Mouse (Mus musculus): ENCODE results near the gene Ece1. TPM values are rescaled to one million over a fixed set of nuclear protein-coding genes. Genes with fewer than 3 reads are reported as not detected.
A peak's percentile ranks its signal among the peaks of the same experiment; 100 is the strongest.

Gene Ece1
- total RNA-seq, 2 experiments from 2014 or later = 50.3 to 52.3 TPM

DNA sequence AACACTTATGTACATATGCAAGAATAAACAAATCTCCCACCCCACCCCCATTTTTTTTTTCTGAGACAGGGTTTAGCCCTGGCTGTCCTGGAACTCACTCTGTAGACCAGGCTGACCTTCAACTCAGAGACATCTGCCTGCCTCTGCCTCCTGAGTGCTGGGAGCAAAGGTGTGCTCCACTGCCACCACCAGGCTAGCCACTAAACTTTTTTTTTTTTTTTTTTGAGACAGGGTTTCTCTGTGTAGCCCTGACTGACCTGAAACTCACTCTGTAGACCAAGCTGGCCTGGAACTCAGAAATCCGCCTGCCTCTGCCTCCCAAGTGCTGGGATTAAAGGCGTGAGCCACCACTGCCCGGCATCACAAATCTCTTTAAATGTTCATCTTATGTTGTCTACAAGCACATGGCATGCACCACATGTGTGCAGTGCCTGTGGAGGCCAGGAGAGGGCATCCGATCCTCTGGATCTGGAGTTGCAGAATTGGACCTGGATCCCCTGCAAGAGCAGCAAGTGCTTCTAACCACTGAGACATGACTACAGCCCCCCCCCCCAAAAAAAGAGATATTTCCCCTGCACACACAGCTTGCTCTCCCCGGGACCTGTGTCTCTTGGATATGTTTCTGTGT lies 48.5 kb downstream of the Ece1 start:
- DNase-seq (ENCODE audit: extremely low spot score in 1 of 2, low spot score in 1 of 2) = no peak

DNA sequence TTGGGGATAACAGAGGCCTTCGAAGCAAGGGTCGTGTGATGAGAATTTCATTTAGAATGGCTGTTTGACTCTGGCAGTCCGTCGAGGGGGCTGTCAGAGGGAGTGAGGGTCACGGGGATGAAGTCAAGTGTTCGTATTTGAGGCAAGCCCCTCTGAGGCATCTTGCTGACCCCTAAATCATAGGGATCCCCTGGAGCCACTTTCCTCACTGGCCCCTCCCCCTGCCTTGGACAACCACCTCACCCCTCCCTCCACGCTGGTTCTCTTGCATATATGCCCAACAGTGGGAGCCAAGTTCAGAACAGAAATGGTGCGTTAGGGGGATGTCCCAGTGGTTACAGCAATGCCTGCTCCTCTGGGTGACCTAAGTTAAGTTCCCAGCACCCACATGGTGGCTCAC lies 49.6 kb downstream of the Ece1 start:
- DNase-seq (ENCODE audit: extremely low spot score in 1 of 2, low spot score in 1 of 2) = no peak

DNA sequence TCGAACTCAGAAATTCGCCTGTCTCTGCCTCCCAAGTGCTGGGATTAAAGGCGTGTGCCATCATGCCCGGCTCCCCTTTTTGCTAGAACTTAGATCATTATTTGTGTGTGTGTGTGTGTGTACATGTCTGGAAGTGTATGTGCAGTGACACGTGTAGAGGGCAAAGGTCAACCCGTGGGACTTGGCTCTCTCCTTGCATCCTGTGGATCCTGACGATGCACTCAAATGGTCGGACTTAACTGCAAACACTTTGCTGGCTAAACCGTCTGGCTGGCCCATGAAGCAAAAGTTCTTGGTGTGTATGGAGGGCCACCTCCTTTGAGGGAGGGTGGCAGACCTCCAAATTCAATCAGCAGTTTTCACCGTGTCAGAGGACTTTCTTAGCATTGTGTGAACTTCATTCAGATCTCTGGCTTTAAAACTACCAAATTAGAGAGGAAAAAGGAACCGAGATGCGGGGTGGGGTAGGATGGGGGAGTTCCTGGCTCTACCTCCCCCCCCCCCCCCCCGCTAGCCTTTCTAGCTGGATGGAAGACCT lies 50.8 kb downstream of the Ece1 start:
- no peak for DNase-seq (ENCODE audit: extremely low spot score in 1 of 2, low spot score in 1 of 2)

DNA sequence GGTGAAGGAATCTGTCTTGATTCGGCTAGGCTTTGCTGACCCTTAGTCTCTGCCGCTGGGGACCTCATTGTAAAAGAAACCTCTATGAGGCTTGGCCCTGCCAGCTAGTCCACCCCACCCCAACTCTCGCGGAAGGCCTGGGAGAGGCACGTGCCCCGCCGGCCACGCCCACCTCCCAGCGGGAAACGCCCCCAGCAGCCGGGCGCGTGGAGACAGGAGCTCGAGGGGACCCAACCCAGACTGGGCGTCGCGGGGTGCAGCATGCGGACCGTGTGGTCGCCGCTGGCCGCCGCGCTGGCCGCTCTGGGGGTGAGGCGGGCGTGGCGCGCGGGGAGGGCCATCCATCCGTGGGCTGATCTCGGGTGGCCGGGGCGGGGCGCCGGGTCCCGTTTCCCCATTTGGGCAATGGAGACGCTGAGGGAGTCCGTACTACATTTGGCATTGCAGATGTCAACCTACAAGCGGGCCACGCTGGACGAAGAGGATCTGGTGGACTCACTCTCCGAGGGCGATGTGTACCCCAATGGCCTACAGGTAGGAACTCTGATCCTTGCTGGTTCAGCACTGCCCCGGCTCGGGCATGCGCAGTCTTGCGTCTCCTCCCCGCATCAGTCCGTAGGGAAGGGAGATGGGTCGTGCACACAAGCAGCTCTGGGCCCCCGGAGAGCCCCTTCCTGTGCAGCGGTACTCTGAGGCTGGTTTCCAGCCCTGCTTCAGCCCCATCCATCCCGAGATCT lies 51.5 kb downstream of the Ece1 start:
- DNase-seq (ENCODE audit: extremely low spot score in 1 of 2, low spot score in 1 of 2) = peak in 1 of 2 experiments; percentile 40

DNA sequence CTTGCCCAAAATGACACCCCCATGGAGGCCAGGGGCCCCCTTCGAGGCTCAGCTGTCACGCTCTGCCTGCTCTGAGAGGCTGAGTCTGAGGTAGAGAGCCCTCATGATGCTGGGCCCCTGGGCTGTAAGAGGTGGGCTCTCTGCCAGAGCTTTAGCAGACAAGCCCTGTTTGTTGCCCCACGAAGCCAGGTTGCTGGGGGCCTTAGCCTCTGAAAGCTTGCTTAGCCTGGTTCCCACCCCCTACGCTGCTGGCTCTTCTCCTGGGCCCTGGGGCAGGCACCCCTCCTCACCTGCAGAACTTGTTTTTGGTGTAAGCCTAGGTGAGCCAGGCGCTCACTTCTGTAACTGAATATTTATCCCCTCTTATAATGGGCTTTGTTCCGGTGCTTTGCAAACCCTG lies 55.6 kb downstream of the Ece1 start:
- DNase-seq (ENCODE audit: extremely low spot score in 1 of 2, low spot score in 1 of 2) = no peak

DNA sequence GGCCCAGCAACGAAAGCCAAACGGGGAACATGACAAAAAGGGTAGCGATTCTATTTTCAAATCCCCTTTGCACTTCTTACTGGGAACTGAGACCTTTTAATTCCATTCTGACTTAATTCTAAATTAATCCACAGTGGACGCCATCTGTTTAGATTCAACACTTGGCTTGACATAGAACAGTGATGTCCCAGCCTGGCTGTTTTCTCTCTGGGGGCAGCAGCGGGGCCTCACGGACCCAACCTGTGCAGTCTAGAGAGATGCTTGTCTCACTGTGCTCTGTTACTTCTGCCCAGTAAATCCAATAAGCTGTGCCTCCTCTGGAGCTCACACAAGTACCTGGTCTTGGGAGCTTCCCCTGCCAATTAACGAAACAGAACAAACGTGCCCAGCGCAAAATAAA lies 56.5 kb downstream of the Ece1 start:
- DNase-seq (ENCODE audit: extremely low spot score in 1 of 2, low spot score in 1 of 2) = no peak

DNA sequence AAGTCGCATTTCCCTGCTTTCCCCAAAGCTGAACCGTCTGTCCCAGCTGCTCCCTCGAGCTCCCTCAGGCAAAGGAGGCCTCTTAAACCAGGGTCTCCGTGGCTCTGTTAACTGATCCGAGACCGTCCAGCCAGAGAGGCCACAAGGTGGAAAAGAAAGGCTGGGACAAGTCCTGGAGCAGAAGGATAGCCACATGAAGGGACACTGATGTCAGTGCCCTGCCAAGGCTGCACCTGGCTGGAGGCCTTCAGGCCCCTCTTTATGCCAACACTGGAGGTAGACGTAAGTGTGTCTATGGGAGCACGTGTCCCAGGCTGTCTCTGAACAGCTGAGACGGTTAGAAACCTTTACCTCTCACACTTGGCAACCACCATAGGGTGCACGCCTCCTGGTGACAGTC lies 57.1 kb downstream of the Ece1 start:
- DNase-seq (ENCODE audit: extremely low spot score in 1 of 2, low spot score in 1 of 2) = no peak

DNA sequence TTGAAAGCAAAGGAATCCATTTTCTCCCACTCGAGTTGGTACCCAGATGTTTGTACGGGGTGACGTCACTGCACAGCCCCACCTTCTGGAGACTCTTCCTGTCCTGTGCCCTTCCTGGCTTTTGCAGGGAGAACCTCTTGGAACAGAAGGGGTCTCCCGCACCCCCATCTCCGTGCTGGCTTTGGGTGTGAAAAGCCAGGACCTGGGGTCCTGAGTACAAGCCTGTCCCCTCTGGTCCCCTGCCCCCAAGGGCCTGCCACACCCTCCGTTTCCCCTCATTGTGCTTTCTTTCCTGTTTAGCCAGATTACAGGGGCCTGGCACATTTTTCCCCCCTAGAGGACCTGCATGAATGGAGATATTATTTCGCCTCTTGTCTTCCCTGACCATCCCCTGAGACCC lies 58.0 kb downstream of the Ece1 start:
- DNase-seq (ENCODE audit: extremely low spot score in 1 of 2, low spot score in 1 of 2) = no peak

DNA sequence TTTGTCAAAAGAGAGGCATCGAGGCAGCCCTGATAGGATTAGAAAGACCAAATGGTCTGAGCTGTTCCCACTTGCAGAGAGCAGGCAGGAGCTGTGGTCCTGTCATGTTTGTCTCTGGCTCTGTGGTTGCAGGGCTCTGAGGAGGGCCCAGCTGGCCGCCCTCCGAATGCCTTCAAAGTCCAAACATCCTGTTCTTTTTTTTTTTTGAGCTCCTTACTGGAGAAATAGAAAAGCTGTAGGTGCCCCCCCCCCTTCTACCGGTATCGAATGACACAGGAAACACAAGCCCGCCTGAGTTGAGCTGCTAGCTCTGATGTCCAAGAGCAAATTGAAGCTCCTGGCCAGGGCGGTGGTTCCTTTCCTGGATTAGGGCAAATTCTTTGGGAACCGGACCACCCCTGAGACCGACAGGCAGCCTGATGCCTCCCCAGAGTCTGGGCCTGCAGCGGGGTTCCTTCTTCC lies 58.5 kb downstream of the Ece1 start:
- no peak for DNase-seq (ENCODE audit: extremely low spot score in 1 of 2, low spot score in 1 of 2)

DNA sequence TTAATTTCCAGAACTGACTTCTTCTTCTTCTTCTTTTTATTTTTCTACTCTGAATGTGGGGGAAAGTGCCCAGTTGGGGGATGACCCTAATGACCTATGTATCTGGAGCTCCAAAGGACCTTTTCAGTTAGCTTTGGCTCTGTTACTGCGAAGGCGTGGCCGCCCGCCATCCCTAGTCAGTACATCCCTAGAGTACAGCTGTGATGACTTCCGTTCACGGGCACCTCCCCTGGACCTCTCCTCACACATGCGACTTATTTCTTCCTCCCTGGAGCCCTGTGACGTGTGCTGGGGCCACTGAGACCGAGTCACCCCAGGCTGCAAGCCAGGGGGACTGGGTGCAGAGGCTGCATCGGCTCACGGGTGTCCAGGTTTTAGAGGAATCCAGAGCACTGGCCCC lies 59.5 kb downstream of the Ece1 start:
- no peak for DNase-seq (ENCODE audit: extremely low spot score in 1 of 2, low spot score in 1 of 2)

DNA sequence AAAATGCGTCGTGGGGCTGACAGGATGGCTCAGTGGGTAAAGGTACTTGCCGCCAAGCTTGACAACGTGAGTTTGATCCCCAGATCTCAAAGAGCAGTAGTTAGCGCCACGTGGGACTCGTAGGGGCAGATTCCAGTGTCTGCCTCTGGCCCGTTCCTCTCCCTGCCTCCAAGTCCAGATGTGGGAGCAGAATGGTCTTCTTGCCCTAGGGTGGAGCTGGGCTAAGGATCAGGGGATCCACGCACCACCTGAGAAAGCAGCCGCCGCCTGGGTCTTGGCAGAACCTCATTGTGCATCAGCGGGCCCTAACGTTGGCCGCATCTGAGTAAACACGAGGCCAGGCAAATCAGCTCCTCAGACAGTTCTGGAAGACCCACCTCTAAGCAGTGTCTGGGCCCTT lies 61.0 kb downstream of the Ece1 start:
- no peak for DNase-seq (ENCODE audit: extremely low spot score in 1 of 2, low spot score in 1 of 2)

DNA sequence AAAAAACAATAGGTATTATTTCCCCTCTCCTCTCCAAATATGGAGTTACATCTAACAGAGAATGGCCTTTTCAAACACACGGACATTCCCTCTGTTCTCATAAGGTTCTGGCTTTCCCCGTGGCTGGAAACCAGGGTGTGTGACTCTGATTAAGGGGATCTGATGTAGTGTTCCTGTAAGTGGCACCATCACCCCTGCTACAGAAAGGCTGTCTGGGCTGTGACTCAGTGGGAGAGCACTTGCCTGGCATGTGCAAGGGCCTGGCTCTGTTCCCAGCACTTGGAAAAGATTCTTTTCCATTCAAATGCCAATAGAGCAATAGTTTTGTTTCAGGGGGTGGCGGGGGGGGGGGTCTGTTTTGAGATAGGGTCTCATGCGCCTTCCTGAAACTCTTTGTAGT lies 63.1 kb downstream of the Ece1 start:
- no peak for DNase-seq (ENCODE audit: extremely low spot score in 1 of 2, low spot score in 1 of 2)

DNA sequence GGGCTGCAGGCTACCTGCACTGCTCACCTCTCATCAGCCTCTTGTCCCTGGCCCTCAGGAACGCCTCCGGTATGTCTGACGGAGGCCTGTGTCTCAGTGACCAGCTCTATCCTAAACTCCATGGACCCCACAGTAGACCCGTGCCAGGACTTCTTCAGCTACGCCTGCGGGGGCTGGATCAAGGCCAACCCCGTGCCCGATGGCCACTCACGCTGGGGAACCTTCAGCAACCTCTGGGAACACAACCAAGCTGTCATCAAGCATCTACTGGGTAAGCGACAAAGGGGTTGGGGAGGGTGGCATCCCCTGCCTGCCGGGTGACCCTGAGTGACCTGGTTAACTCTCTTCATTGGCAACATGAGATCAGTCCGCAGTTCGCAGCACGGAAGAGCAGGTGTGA lies 64.1 kb downstream of the Ece1 start:
- DNase-seq (ENCODE audit: extremely low spot score in 1 of 2, low spot score in 1 of 2) = no peak

DNA sequence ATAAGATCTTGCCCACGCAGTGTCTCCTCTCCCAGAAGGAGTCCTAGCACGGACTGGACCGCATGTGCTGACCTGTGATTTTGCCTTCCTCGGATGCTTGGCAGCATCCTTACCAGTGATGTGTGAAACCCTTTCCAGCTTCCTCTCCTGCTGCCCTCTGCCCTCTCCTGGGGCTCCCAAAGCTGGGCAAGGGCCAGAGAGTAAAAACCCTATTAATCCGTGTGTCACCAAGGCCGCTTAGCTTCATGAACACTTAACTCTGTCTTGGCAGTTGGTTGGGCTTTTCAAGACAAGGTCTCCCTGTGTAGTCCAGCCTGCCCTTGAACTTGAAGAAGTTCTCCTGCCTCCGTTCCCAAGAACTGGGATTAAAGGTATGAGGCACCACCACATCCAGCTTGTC lies 65.1 kb downstream of the Ece1 start:
- no peak for DNase-seq (ENCODE audit: extremely low spot score in 1 of 2, low spot score in 1 of 2)

DNA sequence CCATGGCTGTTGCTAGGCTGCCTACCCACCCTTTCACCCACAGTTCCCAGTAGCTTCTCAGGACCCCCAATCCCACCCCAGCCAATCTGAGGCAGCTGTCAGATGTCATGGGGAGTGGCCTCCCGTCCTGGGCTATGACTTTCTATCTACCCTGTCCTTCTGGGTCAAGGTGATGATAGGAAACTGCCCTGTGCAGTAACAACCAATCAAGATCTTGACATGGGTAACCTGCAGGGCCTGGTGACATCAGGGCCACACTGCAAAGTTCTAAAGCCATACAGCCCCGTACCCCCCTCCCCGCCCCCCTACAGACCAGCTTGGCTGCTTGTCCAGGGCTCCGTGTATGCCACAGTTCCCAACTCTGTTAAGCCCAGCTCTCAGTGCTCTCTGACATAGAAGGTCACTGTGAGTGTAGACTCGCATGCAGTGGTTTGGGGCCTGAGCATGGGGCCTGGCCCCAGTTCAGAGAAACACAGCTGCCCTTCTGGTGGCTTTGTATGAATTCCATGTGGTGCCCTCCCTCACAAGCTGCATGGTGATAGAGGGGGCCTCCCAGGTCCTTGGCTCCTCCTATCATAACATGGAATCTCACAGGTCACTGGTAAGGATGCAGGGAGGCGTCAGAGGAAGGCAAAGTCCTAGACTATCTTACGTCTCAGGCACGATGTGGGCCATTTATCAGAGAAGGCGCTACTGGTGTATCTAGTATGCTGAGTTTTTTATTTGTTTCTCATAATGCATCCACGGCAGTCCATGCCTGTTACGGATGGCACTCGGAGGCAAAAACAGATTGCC lies 65.9 kb downstream of the Ece1 start:
- no peak for DNase-seq (ENCODE audit: extremely low spot score in 1 of 2, low spot score in 1 of 2)

DNA sequence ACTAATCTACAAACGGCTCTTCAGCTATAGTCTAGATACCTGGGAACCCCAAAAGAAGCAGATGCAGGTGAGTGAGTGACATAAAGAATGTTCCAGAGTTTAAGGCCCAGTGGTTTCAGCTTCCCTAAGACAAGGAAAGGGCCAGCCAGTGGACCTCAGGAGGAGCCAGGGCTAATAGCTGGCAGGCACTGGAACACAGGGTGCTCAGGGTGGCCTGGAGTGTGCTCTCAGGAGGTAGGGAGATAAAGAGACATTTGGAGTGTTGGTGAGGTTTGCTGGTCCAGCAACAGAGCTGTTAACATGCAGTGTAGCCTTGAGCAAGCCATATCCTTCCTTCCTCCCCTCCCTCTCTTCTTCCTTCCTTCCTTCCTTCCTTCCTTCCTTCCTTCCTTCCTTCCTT lies 66.8 kb downstream of the Ece1 start:
- DNase-seq (ENCODE audit: extremely low spot score in 1 of 2, low spot score in 1 of 2) = no peak

DNA sequence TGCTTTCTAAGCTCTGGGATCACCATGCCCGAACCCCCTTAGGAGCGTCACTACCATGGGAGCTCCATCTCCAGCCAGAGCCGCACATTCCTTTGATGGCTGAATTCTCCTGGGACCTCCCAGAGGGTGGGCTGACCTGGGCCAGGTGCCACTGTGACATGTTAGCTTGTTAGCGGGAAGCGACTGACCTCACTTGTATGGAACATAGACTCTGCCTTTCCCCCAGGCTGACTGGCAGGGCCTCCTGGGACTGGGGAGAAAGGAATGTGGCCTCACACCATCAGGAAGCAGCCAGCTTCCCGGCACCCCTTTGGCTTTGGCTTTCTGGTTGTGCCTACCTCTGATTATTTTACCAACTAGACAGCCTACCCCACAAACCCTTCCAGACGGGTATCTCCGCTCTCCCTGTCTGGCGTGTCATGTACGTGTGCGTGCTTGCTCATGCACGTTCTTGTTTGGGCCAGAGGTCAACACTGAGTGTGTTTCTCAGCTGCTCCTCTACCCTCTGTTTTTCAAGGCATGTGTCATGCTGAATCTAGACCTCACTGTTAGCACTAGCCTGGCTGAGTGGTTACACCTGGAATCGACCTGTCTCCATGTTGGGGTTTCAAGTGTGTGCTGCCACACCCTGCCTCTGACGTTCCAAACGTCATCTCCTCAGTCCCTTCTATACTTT lies 67.4 kb downstream of the Ece1 start:
- no peak for DNase-seq (ENCODE audit: extremely low spot score in 1 of 2, low spot score in 1 of 2)

DNA sequence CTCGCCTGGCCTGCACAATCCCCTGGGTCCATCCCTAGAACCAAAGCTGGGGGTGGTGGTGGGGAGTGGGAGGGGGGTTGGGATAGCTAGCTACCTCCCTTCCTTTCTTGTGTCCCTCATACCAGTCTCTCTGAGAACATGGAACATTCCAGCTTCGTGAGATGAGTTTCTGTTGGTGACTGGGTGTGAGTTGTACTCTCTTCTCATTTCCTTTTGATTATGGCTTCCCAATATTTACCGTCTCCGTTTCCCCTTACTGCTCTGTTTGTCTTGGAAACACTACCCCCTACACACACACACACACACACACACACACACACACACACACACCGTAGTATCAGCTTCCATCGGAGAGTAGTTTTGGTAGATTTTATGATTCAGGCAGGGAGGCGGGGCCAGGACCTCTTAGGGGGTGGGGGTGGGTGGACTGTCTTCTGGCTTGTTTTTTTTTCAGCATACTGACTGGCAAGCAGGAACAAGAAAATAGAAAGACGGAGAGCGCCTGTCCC lies 68.5 kb downstream of the Ece1 start:
- DNase-seq (ENCODE audit: extremely low spot score in 1 of 2, low spot score in 1 of 2) = no peak

DNA sequence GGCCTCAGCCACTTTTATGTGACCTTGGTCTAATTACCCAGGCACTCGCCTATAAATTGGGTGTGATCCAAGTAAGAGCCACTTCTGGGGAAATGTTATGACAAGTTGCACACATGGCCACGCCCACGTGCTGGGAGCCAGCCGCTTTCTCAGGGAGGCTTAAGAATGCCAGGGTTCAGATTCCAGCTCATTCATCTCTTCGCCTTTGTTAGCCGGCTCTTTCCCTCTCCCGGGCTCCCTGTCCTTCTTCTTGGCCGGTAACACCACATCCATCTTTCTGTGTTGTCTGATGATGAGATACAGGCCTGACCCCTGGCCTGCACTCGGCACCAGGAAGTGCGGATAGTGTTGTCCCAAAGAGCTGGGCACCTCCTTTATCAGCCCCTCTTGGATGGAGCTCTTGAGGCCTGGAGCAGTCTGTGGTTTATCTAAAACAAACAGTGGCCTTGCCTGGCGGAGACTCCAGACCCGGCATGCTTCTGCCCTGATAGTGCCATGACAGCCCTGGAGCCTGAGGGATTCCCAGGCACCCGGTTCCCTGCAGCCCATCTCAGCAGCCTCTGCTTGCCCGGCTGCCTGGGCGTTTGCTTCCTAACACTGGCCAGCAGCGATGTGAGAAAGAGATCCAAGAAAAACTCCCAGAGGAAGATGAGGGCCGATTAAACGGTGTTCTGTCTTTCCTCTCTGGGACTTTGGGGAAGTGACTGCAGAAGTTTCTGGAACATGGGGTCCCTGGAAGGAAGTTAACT lies 69.1 kb downstream of the Ece1 start:
- DNase-seq (ENCODE audit: extremely low spot score in 1 of 2, low spot score in 1 of 2) = no peak

All from layer of hippocampus, postnatal 25 days (tissue).